8 mouse cellular contexts compared by ENCODE assay signal in genomic region chr2:122380768-122381311, GRCm38 (mm10). TPM values are rescaled to one million over a fixed set of nuclear protein-coding genes. Genes with fewer than 3 reads are reported as not detected.
DNase-seq lines count a peak whose midpoint lies in the region; ATAC-seq and TF ChIP-seq lines count a peak whose summit lies in the region.

No protein-coding gene starts in this region.

- peak; percentile 72 for TF ChIP-seq CTCF in liver, embryonic 14.5 days (IDR thresholded peaks at IDR 0.05; ENCODE audit: low read depth)

- ATAC-seq in common myeloid progenitor, adult 5-6 weeks (replicated peaks; ENCODE audit: low read depth, poor library complexity, severe bottlenecking) = 0 out of 2 replicates have a peak, but pooled peaks have one; percentile 9
- ATAC-seq in liver, embryonic 14.5 days (ENCODE audit: insufficient read depth) = no peak

- peak; percentile 48 for DNase-seq in 3134 (ENCODE audit: extremely low read depth, insufficient read length, low spot score)
- peak; percentile 65 for DNase-seq in MN1 (ENCODE audit: low spot score)
- peak; percentile 76 to 85 for DNase-seq in heart, adult 18-20 months
- peak; percentile 48 for DNase-seq in kidney, adult 11 months
- no peak for DNase-seq in liver, embryonic 14.5 days (ENCODE audit: low read depth in 3 of 3, low spot score in 3 of 3)
- DNase-seq in neural tube, embryonic 10.5 days (ENCODE audit: extremely low spot score, low spot score) = peak; percentile 63
- no peak for DNase-seq in ovary, adult 18-20 months (ENCODE audit: low spot score)

- no peak for TF ChIP-seq EP300 in liver, embryonic 14.5 days (IDR thresholded peaks at IDR 0.05; ENCODE audit: low read depth)

- H3K27ac ChIP-seq in liver, embryonic 14.5 days = no peak overlapping the region

- WGBS in liver, embryonic 14.5 days (ENCODE audit: insufficient replicate concordance) = 7% methylated on average over 11 of the region's 11 CpGs

- H3K36me3 ChIP-seq in liver, embryonic 14.5 days (replicated peaks; ENCODE audit: control insufficient read depth, insufficient read depth, low read depth) = no peaks in the 10 kb centered on the region

- H3K27me3 ChIP-seq in liver, embryonic 14.5 days (ENCODE audit: control insufficient read depth, insufficient read depth, low read length) = no peaks in the 10 kb centered on the region

- peak overlapping the region; percentile 29 to 32; a peak in 3 of 4 replicates for H3K4me3 ChIP-seq in liver, embryonic 14.5 days (ENCODE audit: insufficient read depth in 1 of 2, low read depth in 2 of 2, low read length in 2 of 2)

- peak overlapping the region; percentile 61 for H3K4me2 ChIP-seq in liver, embryonic 14.5 days (ENCODE audit: low read depth)

- H3K4me1 ChIP-seq in liver, embryonic 14.5 days (replicated peaks; ENCODE audit: control insufficient read depth in 2 of 2, insufficient read depth in 2 of 2, low read length in 1 of 2) = peaks cover 2 to 8% of the 10 kb centered on the region in 2 experiments; a peak in 3 of 4 replicates

- H3K9ac ChIP-seq in liver, embryonic 14.5 days (replicated peaks) = no peak overlapping the region

- H3K9me3 ChIP-seq in liver, embryonic 14.5 days (ENCODE audit: control insufficient read depth, low read length) = no peaks in the 10 kb centered on the region

RNA-seq across cellular contexts. Expression of gene Shf, which starts 11.9 kb away (rescaled TPM):
- total RNA-seq in common myeloid progenitor, adult 5-6 weeks (2017) = 2.8 TPM in 1 of 2 replicates, not detected in the other
- 1 to 10 TPM; 5.1 to 5.3 TPM for total RNA-seq in heart, adult 18-20 months (2021)
- polyA plus RNA-seq in liver, embryonic 14.5 days (2012; rRNA removed) = 4.4 and 7.1 TPM in 2 replicates
- 1.6 and 1.8 TPM in 2 replicates for polyA plus RNA-seq in liver, embryonic 14.5 days (2014; fragmentation: Nextera tagmentation; extraction: Ambion mirVana)

RNA-seq across cellular contexts. Expression of gene Slc28a2, which starts 45.4 kb away (rescaled TPM):
- 16.4 and 21.4 TPM in 2 replicates for total RNA-seq in common myeloid progenitor, adult 5-6 weeks (2017)
- 10 to 100 TPM; 19.7 to 26.3 TPM for total RNA-seq in heart, adult 18-20 months (2021)
- 0.31 and 0.45 TPM in 2 replicates for polyA plus RNA-seq in liver, embryonic 14.5 days (2012; rRNA removed)
- polyA plus RNA-seq in liver, embryonic 14.5 days (2014; fragmentation: Nextera tagmentation; extraction: Ambion mirVana) = 0.77 and 0.86 TPM in 2 replicates

Comparison
In these comparisons a context has a peak if more than half of its experiments do, and no peak if none do; other contexts are left out.
1. DNase-seq: peak in 3134 (single experiment), MN1 (single experiment), heart, adult 18-20 months (2 of 2), kidney, adult 11 months (single experiment) and neural tube, embryonic 10.5 days (single experiment); none in liver, embryonic 14.5 days (0 of 3) and ovary, adult 18-20 months (single experiment).